Mouse (Mus musculus): Measurements from ENCODE around the gene Irs3.

GRCm38 (mm10) chr5:137633397-137634084 is 12.0 kb downstream of the Irs3 start:
- TF ChIP-seq CTCF (IDR thresholded peaks at IDR 0.05; ENCODE audit: extremely low read depth, insufficient read length, insufficient replicate concordance, low read depth, low read length) (no peak), POLR2A (IDR thresholded peaks at IDR 0.05; ENCODE audit: low read depth, low read length) (no peak)

Data from small intestine, adult 2 months (tissue).